In the genomic region with DNA sequence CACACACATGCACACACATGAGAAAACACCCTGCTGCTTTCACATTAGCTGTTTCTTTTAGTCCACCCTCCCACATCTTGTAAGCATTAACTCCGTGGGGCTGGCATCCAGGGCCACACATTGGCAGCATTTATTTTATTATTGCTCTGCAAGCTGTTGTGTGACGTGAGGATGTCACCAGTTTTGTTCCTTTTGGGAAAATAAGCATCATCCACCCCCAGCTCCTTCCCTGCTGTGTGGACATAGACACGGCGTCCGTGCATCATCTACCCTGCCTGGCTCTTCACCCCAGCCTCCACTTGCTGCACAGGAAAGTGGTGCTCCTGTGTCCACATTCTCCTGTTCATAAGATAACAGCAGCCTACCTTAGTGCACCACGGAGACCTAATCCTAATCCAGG, we compare ENCODE assay signal across 15 mouse cellular contexts.
"Had no signal": no experiment of that assay in that cellular context is flagged by ENCODE, and none has a peak within 500 bp of the region (broad histone marks: within the 10 kb centered on the region; RNA-seq: fewer than 3 reads in every experiment).

No protein-coding gene starts in this region.

- H3K9me3 ChIP-seq: limb, embryonic 12.5 days; limb, embryonic 15.5 days; lung, embryonic 15.5 days had no signal

- H3K9ac ChIP-seq: limb, embryonic 12.5 days; limb, embryonic 15.5 days; liver, embryonic 14.5 days; liver, postnatal 0 days; lung, embryonic 15.5 days had no signal

- DNase-seq: kidney, adult 18-20 months; kidney, adult 9 months; kidney, postnatal 14 days; liver, postnatal 0 days; lung, postnatal 14 days; midbrain, embryonic 14.5 days; thymus, adult 18-20 months; thymus, postnatal 36 days had no signal

- H3K36me3 ChIP-seq: limb, embryonic 12.5 days; limb, embryonic 15.5 days; lung, embryonic 15.5 days had no signal

- H3K27ac ChIP-seq: left cerebral cortex, adult 2 months; limb, embryonic 15.5 days; liver, embryonic 14.5 days had no signal

- H3K4me2 ChIP-seq: limb, embryonic 12.5 days; liver, embryonic 11.5 days; midbrain, embryonic 11.5 days had no signal

- H3K27me3 ChIP-seq: limb, embryonic 12.5 days; limb, embryonic 15.5 days; lung, embryonic 15.5 days had no signal

- H3K4me3 ChIP-seq: left cerebral cortex, adult 2 months; limb, embryonic 12.5 days; limb, embryonic 15.5 days; lung, embryonic 15.5 days had no signal
